Mouse (Mus musculus) fat pad, adult 2 months (tissue): ENCODE measurements around the gene Mmp11.

Experiments used
- DNase-seq: peaks from one replicate; pipeline ENCODE4 v3.0.0-alpha.2; 2011; ENCODE audit warnings: low read depth, low spot score; ENCODE audit errors: extremely low read depth

The Mmp11 gene

GRCm38 (mm10) chr10:75935680-75936541, at the start of gene Mmp11:
Gene Mmp11 (minus strand): TSS chr10:75936496.
- DNase-seq, result peak; percentile 28

- DNase-seq, result no peak
Measured at GRCm38 (mm10) chr10:75979432-75979831, 43.1 kb upstream of the Mmp11 start.

GRCm38 (mm10) chr10:75978835-75979157, 42.5 kb upstream of the Mmp11 start:
- DNase-seq, result no peak

GRCm38 (mm10) chr10:75978119-75978834, 42.0 kb upstream of the Mmp11 start:
- no peak for DNase-seq

GRCm38 (mm10) chr10:75975216-75975615, 38.9 kb upstream of the Mmp11 start:
- DNase-seq, result no peak

- no peak for DNase-seq
Measured at GRCm38 (mm10) chr10:75973846-75974245, 37.5 kb upstream of the Mmp11 start.

- no peak for DNase-seq
Measured at GRCm38 (mm10) chr10:75954381-75954811, 18.1 kb upstream of the Mmp11 start, which contains the start of gene Gm5134. Gene Gm5134 (plus strand): TSS chr10:75954514.

- DNase-seq, result no peak
Measured at GRCm38 (mm10) chr10:75951424-75952050, 15.2 kb upstream of the Mmp11 start.

GRCm38 (mm10) chr10:75950791-75951210, 14.5 kb upstream of the Mmp11 start:
- DNase-seq, result no peak

GRCm38 (mm10) chr10:75949053-75950045, 13.1 kb upstream of the Mmp11 start:
- no peak for DNase-seq

GRCm38 (mm10) chr10:75948079-75948478, 11.8 kb upstream of the Mmp11 start:
- no peak for DNase-seq

GRCm38 (mm10) chr10:75945896-75946295, 9.6 kb upstream of the Mmp11 start:
- DNase-seq, result no peak

- no peak for DNase-seq
Measured at GRCm38 (mm10) chr10:75945213-75945612, 8.9 kb upstream of the Mmp11 start.

- DNase-seq, result no peak
Measured at GRCm38 (mm10) chr10:75944066-75944772, 7.9 kb upstream of the Mmp11 start.

- no peak for DNase-seq
Measured at GRCm38 (mm10) chr10:75942736-75943477, 6.6 kb upstream of the Mmp11 start, which contains the start of gene Vpreb3. Gene Vpreb3 (plus strand): TSS chr10:75943057.

GRCm38 (mm10) chr10:75941042-75941824, 4.9 kb upstream of the Mmp11 start:
- DNase-seq, result no peak

GRCm38 (mm10) chr10:75940520-75940919, 4.2 kb upstream of the Mmp11 start, which contains the start of gene Gm867:
Gene Gm867 (minus strand): TSS chr10:75940672.
- no peak for DNase-seq
